Mouse (Mus musculus) urinary bladder, adult 18-20 months (tissue): ENCODE results near the gene Sorbs1.

ENCODE experiments used
- DNase-seq, 2 experiments: peaks; one replicate each; pipeline ENCODE4 v3.0.0; 2022; ENCODE audit warnings: low spot score in 2 of 2, mixed read lengths in 2 of 2

Sorbs1 gene

GRCm38 (mm10) chr19:40407186-40407585, 106.4 kb downstream of the Sorbs1 start:
- no peak for DNase-seq

GRCm38 (mm10) chr19:40406661-40407060, 106.9 kb downstream of the Sorbs1 start:
- DNase-seq: no peak

- no peak for DNase-seq
These were observed 107.8 kb downstream of the Sorbs1 start for GRCm38 (mm10) chr19:40405808-40406207.

GRCm38 (mm10) chr19:40404582-40404981, 109.0 kb downstream of the Sorbs1 start:
- DNase-seq: no peak

GRCm38 (mm10) chr19:40403999-40404398, 109.6 kb downstream of the Sorbs1 start:
- DNase-seq: no peak

GRCm38 (mm10) chr19:40402155-40402963, 111.2 kb downstream of the Sorbs1 start:
- DNase-seq: peak in 1 of 2 experiments; percentile 31

GRCm38 (mm10) chr19:40401213-40401612, 112.4 kb downstream of the Sorbs1 start:
- peak; percentile 57 to 73 for DNase-seq

GRCm38 (mm10) chr19:40400426-40401030, 113.1 kb downstream of the Sorbs1 start:
- DNase-seq: no peak

- no peak for DNase-seq
These were observed 117.6 kb downstream of the Sorbs1 start for GRCm38 (mm10) chr19:40395757-40396661.

GRCm38 (mm10) chr19:40395321-40395695, 118.3 kb downstream of the Sorbs1 start:
- no peak for DNase-seq

GRCm38 (mm10) chr19:40394555-40395320, 118.8 kb downstream of the Sorbs1 start:
- DNase-seq: no peak

GRCm38 (mm10) chr19:40392795-40393392, 120.7 kb downstream of the Sorbs1 start:
- DNase-seq: no peak

- peak; percentile 62 for DNase-seq
These were observed 122.1 kb downstream of the Sorbs1 start for GRCm38 (mm10) chr19:40391469-40391868.

GRCm38 (mm10) chr19:40386916-40387315, 126.7 kb downstream of the Sorbs1 start:
- DNase-seq: no peak

GRCm38 (mm10) chr19:40385334-40385733, 128.2 kb downstream of the Sorbs1 start:
- no peak for DNase-seq

- DNase-seq: no peak
These were observed 129.6 kb downstream of the Sorbs1 start for GRCm38 (mm10) chr19:40383931-40384330.

- DNase-seq: no peak
These were observed 132.9 kb downstream of the Sorbs1 start for GRCm38 (mm10) chr19:40380656-40381055.

- DNase-seq: no peak
These were observed 133.6 kb downstream of the Sorbs1 start for GRCm38 (mm10) chr19:40380005-40380404.

- DNase-seq: no peak
These were observed 134.5 kb downstream of the Sorbs1 start for GRCm38 (mm10) chr19:40379081-40379480.

- DNase-seq: no peak
These were observed 135.9 kb downstream of the Sorbs1 start for GRCm38 (mm10) chr19:40377632-40378031.
